Mouse (Mus musculus) brain, embryonic 14.5 days (tissue): Measurements from ENCODE around the gene Arhgap27.

Experiments
- CTCF ChIP-seq: fragments of 200-500 bp; IDR thresholded peaks from 2 replicates; pipeline ENCODE4 v1.5.1; 2012; ENCODE audit warnings: inconsistent platforms, mild to moderate bottlenecking, moderate library complexity, borderline replicate concordance; ENCODE audit not compliant: insufficient read depth, insufficient read length; ENCODE audit errors: extremely low read depth
- POLR2A ChIP-seq: fragments of 200-500 bp; IDR thresholded peaks from 2 replicates; pipeline ENCODE4 v1.6.1; 2012; ENCODE audit warnings: mild to moderate bottlenecking, inconsistent platforms, borderline replicate concordance; ENCODE audit not compliant: poor library complexity, insufficient read depth, insufficient read length, severe bottlenecking; ENCODE audit errors: extremely low read depth

- peak; percentile 92 for TF ChIP-seq CTCF
- TF ChIP-seq POLR2A, result no peak
Measured at GRCm38 (mm10) chr11:103359122-103359521, 4.4 kb downstream of the Arhgap27 start.
